Mouse (Mus musculus) right cerebral cortex, postnatal 14 days (tissue): ENCODE results near the gene Hist2h2aa1.
A peak's percentile ranks its signal among the peaks of the same experiment; 100 is the strongest.
"Not testable (repeated sequence)": the region's sequence is repeated elsewhere in the genome, so short reads cannot be mapped to it uniquely, and the experiment has no call there.

Source experiments
- DNase-seq: peaks from one replicate; pipeline ENCODE4 v3.0.0; 2022

Hist2h2aa1 gene

DNA sequence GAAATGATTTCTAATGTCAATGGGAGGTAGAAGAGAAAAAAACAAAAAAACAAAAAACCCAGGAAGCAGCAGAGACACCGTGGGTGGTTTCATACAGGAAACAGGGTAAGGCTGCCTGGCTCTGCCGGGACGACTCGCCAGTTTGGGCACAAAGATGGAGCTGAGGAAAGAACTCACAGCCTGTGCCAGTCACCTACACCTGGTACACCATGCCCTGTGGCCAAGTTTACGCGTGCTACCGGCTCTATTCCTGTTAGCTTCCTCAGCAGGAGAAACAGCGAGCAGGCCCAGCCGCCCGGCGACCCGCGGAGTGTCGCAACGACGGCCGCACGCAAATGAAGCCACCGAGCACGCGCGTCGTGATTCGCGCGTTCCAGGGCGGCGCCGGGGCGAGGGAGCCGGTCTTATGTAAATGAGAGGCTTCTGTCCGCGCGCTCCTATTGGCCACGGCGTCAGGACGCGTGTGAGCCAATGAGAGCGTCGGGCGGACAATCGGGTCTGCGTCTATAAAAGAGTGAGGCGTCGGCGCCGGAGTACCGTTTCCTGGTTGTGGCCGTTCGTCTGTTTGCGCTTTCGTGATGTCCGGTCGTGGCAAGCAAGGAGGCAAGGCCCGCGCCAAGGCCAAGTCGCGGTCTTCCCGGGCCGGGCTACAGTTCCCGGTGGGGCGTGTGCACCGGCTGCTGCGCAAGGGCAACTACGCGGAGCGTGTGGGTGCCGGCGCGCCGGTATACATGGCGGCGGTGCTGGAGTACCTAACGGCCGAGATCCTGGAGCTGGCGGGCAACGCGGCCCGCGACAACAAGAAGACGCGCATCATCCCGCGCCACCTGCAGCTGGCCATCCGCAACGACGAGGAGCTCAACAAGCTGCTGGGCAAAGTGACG, at the start of gene Hist2h2aa1:
Gene Hist2h2aa1 (plus strand): TSS at position 495 of the 884 bp plus-strand sequence.
- DNase-seq: peak; percentile 80

DNA sequence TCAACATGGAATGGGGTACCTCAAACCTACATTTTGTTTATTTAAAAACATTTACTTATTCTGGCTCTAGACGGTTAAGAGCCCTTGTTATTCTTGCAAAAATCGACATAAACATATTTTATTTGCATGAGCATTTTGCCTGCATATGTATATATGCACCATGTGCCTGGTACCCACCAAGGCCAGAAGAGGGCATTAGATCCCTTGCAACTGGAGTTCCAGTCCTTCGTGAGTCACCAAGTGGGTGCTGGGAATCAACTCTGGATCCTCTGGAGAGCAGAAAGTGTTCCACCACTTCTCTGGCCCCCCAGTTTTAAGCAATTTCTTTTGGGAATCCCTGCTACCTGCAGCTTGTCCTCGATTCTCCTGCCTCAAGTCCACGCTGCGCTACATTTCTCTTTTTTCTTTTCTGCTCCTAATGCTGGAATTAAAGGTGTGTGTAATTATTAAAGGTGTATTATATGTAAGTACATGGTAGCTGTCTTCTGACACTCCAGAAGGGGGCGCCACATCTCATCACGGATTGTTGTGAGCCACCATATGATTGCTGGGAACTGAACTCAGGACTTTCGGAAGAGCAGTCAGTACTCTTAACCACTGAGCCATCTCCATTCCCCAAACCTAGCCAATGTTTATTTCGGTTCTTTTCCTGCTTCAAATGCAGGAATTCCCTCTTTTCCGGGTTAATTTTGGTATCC, 49.5 kb upstream of the Hist2h2aa1 start:
- no peak for DNase-seq

DNA sequence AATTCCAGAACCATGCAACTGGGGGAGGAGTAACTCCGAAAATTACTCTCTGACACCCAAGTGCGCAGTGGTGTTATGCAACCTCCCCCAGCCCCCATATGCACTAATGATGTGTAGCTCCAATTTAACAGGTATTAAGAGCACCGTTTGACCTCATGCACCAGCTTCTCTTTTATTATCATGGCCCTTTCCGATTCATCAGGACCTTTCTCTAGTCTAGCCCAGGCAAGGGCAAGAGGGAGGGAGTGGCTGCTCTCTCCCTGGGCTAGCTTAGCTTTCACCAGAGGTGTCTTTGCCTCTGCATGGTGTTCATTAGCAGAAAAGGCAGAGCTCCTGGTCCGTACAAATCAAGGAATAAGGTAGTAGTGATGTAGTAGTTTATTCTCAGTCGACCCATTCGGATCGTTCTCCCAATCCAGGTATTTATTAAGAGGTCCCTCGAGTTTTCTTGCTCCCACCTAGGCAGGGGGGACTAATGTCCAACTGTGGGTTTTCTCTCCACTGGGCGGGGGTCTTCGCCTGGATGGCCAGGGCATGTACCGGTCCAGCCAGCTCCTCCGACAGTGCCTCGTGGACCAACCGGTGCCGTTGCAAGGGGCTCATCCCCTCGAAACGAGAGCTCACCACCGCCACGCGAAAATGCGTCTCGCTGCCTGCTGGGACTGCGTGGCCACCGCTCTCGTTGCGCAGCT, 48.7 kb upstream of the Hist2h2aa1 start:
- no peak for DNase-seq

DNA sequence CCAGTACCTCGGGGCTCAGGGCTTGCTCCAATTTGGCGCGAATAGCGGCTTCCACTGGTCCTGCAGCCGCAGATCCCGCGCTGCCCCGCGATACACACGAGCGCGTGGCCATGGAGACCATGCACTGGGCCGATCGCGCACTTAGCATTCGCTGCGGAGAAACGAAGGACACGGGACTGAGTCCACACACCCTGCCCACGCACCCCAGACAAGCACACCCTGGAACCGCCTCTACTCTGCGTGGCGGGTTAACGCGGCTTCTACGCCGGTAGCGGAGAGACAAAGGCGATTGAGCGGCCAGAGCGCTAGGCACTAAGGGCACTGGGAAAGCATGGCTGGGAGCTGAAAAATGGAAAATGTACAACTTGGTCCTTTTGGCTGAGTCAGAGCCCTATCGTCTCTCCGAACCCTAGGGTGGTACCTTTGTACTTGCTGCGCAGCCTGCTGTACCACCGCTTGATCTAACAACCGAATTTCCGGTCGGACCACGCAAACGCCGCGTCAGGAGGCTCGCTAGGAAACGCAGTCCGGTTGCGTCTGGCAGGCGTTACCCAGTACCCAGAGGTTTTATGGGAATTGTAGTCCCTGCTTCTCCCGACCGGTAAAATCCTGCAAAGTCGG, 48.1 kb upstream of the Hist2h2aa1 start:
- peak; percentile 91 for DNase-seq

DNA sequence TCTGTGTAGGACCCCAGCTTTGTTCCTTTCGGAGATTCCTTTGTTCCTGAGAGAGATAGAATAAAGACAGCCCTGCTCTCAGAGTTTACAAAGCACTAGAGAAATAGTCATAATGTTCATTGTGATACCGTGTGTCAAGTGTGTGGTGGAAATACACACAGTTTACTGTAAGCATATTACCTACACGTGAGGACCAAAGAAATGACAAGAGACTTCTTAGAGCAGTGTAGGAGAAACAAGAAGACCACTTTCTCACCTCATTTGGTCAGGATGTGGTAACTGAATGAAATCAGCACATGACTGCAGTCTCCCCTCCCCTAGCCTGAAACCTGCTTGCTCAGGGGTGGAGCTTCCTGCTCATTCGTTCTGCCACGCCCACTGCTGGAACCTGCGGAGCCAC, 47.1 kb upstream of the Hist2h2aa1 start:
- no peak for DNase-seq

DNA sequence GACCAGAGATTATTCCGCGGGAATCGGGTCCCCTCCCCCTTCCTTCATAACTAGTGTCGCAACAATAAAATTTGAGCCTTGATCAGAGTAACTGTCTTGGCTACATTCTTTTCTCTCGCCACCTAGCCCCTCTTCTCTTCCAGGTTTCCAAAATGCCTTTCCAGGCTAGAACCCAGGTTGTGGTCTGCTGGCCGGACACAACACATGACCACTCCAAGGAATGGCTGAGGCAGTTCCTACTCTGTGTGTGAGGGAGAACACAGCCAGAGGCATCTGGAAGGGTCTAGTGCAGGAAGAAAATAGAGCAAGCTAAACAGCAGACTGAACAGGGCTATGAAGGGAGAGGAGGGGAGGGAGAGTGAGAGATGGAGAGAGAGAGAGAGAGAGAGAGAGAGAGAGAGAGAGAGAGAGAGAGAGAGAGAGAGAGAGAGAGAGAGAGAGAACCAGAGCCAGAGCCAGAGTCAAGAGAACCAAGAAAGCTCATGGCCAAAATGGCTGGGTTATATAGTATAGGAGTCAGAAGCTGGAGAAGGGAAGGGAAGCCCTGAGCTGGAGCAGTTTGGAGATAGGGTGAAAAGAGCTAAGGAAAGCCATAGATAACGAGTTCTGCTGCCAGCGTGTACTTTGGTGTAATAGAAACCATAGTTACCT, 46.6 kb upstream of the Hist2h2aa1 start:
- DNase-seq: not testable (repeated sequence)

DNA sequence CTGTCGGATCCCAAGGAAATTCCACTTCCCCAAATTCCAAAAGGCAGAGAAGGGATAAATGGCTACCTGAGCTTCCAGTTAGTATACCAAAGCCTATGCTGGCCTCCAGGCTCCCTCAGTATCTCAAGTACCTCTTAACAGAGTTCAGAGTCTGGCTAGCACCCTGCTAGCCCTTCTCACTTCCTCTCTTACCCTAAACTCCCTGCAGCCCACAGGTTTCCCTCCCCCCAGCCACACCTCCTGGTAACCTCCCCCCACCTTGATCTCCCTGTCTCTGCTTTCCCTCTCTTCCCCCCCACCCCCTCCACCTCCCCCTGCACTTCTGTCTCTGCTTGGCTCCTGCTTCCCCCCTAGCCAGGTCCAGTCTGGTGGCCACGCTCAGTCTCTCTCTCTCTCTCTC, 45.6 kb upstream of the Hist2h2aa1 start:
- no peak for DNase-seq

DNA sequence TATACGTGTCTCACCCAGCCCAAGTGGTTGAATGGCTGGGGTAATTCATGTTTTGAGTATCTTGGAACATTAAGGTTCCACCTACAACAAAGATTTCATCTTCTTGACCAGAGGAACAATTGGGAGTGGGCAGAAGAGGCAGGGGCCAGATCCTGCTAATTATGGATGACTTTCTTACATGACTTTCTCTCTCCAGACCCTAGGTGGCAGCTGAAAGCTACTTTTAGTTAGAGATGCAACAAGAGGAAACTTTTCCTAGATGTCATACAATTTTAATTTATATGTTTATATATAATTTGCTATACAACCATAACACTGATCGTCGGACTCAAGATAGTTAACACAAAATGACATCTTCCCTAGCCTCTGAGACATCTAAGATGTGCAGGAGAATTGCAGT, 37.5 kb upstream of the Hist2h2aa1 start:
- DNase-seq: no peak

DNA sequence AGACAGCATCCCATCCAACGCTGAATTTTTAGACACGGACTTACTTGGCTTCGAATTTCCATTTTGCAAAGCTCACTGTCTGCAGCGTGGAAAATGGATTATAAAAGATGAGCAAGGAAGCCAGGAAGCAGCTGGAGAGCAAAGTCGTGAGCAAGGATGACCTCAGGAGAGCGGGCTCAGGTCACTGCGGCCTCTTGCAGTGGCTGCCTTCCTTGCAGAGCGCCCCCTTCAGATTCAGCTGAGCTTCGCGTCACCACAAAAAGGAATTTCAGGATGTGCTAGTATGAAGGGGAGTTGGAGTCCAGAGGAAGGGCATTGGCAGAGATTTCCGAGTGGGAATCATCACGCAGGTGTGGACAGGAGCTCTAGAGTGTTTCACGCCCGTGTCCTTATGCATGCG, 36.1 kb upstream of the Hist2h2aa1 start:
- no peak for DNase-seq

DNA sequence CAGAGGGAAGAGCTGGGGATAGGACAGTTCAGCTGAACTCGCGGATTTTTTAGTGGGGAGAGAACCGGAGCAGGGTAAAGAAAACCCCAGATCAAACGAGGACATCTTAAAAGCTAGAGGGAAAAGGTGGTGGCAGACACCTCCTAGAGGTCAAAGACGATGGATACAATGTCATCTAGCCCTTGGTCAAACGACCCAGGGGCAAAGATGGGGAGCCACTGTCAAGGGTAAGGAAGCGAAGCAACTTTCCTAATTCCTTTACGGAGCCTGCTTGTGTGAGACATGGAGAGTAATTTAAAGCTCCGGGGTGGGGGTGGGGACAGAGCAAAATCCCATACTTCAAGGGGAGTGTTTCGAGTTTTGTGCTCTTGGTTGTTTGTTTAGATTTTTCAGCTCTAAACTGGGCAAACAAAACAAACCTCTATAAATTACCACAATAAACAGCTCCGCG, 26.1 kb upstream of the Hist2h2aa1 start:
- no peak for DNase-seq

DNA sequence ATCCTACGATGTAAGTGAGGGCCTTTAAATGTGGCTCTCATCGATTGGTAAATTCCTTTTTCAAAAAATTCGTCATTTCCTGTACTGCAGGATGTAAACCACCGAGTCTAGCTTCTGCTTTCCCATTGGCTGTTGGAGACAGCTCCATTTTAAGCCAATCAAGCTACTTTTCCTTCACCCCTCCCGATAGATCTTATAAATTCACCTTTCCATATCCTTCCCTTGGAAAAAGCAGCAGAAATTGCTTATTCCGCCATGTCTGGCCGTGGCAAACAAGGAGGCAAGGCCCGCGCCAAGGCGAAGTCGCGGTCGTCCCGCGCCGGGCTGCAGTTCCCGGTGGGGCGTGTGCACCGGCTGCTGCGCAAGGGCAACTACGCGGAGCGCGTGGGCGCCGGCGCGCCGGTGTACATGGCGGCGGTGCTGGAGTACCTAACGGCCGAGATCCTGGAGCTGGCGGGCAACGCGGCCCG, 25.6 kb upstream of the Hist2h2aa1 start, which contains the start of the genes Bola1 and Hist2h2ab:
Gene Bola1 (minus strand): TSS at position 49 of the 470 bp plus-strand sequence.
Gene Hist2h2ab (plus strand): TSS at position 205 of the 470 bp plus-strand sequence.
- peak; percentile 66 for DNase-seq

DNA sequence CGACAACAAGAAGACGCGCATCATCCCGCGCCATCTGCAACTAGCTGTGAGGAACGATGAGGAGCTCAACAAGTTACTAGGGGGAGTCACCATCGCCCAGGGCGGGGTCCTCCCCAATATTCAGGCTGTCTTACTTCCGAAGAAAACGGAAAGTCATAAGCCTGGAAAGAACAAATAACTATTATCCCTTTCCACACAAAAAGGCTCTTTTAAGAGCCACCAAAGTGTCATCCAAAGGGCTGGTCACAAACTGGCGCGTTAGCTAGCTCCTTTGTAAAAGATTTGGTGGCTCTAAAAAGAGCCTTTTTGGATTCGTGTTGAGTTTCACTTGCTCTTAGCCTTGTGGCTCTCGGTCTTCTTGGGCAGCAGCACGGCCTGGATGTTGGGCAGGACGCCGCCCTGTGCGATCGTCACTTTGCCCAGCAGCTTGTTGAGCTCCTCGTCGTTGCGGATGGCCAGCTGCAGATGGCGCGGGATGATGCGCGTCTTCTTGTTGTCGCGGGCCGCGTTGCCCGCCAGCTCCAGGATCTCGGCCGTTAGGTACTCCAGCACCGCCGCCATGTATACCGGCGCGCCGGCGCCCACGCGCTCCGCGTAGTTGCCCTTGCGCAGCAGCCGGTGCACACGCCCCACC, 25.0 kb upstream of the Hist2h2aa1 start:
- peak; percentile 50 for DNase-seq

DNA sequence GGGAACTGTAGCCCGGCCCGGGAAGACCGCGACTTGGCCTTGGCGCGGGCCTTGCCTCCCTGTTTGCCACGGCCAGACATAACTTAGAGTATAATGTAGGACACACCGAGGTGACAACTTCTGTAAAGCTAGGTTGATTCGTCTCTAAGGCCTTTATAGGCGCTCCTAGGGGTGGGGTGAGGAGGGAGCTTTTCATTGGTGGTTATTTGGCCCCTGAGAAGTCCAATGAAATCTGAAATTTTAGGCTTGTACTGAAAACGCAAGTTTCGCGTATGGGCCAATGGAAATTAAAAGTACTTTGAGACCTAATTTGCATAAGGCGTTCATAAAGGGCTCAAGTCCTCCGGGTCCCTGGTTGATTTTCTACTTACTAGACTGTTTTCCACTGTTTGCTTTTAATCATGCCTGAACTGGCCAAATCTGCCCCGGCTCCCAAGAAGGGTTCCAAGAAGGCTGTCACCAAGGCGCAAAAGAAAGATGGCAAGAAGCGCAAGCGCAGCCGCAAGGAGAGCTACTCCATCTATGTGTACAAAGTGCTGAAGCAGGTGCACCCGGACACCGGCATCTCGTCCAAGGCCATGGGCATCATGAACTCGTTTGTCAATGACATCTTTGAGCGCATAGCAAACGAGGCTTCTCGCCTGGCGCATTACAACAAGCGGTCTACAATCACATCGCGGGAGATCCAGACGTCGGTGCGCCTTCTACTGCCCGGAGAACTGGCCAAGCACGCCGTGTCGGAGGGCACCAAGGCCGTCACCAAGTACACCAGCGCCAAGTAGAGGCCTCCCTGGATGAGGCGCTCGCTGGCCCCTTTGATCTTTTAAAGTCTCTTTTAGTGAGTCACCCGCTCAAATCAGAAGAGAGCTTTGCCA, 24.3 kb upstream of the Hist2h2aa1 start, which contains the start of the genes Hist2h2ac and Hist2h2be:
Gene Hist2h2ac (minus strand): TSS at position 116 of the 875 bp plus-strand sequence.
Gene Hist2h2be (plus strand): TSS at position 355 of the 875 bp plus-strand sequence.
- peak; percentile 42 for DNase-seq

DNA sequence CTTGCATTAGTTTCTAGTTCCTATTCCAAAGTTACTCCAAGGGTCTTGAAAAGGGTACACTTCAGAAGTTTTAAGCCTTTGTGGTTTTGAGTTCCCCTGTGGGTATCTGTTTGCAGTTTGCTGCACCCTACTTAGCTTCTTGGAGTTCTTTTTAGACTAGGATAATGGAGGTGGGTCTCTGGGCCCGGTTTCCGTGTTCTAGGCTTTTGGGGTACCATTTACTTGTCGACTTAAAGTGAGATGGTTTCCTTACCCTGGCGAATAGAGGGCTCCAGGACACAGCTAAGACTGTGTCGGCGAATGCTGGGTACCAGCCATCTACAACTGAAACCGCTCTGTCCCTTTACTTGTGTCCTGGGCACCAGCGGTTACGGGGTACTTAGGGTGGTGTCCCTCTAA, 23.7 kb upstream of the Hist2h2aa1 start:
- DNase-seq: no peak

DNA sequence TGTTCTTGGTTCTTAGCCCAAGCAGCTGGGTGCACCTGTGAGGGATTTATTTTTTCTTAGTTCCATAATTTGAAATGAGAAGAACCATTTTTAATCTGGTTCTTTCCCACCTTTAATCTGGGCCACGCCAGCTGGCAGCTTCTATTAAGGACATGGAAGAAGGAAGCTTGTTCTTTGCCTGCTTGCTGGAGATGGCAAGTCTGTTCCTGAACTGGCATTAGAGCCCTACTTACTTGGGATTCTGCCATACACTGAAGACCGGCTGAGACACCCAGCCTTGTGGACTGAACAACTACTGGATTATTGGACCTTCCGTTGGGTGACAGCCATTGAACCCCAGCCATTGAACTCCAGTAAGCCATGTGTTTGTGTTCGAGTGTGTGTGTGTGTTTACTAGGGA, 22.5 kb upstream of the Hist2h2aa1 start:
- DNase-seq: no peak

DNA sequence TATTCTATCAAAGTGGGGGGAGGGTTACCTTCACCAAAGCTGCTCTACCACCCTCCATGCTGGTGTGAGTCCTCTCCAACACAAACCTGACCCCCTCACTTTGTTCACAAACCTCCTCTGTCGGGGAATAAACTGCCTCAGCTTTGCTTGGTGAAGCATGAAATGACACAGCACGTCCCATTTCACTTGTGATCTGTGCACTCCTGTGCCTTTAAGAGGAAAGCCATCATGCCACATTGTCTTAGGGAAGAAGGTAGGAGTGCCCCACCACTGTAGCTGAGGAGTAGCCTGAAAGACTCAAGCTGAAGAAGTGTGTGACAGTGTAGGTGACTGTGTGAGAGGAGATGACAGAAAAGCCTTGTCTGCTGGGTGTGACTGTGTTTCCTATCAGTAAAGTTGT, 19.9 kb upstream of the Hist2h2aa1 start:
- no peak for DNase-seq

DNA sequence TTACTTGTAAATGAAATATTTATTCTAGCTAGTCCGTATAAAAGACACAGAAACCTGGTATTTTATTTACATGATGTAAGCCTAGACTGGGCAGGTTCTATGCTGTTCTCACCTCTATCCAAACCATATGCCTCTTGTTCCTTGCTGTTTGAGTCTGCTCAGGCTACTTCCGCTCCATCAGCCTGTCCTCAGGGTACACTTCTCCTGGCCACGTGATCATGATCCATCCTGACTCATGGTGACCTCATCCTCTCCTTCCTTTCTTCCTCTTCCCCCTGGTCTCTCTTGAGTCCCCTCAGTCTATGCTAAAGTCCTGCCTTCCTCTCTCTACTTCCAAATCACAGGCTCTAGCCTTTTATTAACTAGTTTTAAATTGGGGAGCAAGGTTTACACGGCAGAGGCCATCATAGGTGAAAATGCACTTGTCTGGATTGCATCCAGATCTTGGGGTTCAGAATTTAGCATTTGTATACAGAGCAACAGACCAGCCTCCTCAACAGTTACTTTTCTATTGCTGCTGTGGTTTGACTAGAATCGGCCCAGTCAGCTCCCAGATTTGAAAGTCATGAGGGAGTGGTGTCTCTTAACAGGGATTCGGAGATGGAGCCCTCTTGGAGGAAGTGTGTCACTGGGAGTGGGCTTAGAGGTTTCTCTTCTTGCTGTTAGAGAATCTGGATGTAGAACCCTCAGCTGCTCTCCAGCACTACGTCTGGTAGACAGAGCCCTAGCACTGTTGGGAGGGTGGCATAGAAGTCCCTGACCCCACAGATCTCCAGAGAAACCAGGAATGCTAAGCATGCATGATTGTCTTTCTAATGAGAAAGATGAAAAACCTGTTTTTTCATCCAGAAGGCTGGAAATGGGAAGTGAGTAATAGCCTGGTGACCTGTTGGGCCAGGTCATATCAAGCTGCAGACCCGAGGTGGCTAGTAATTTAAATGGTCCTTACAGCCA, 18.3 kb upstream of the Hist2h2aa1 start:
- DNase-seq: no peak

DNA sequence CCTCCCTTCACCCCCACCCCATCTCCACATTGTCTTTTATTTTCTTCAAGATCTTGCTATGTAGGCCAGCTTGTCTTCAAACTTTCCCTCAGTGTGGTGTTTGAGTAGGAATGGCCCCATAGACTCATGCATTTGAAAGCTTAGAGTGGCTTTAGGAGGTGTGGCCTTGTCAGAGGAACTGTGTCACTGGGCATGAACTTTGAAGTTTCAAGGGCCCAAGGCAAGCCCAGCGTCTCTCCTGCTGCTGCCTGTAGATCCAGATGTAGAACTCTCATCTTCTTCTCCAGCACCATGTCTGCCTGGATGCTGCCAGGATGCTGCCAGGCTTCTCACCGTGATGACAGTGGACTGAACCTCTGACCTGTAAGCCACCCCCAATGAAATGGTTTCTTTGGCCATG, 16.5 kb upstream of the Hist2h2aa1 start:
- no peak for DNase-seq

DNA sequence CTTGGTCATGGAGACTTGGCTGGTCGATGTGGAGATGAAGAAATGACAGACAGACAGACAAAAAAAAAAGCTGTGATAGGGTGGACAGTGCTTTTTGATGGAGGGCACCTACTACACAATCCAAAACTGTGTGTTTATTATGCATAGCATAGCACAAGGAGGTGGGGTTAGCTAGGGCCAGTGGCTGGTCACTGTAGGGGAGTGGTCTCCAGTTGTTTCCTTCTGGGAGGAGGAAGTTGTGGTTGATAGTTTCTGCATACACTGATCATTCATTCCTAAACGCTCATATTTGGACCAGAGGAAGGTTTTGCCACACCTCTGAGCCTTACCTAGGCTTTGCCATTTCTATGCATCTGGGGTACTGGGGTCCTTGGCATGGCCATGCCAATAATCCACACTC, 14.9 kb upstream of the Hist2h2aa1 start:
- no peak for DNase-seq
